Comparison of ENCODE assay signal across 11 mouse cellular contexts in genomic region chr13:28787331-28787643, GRCm38 (mm10).
DNase-seq lines count a peak whose midpoint lies in the region; ATAC-seq lines count a peak whose summit lies in the region.
"Had no signal": no experiment of that assay in that cellular context is flagged by ENCODE, and none has a peak within 500 bp of the region (broad histone marks: within the 10 kb centered on the region; RNA-seq: fewer than 3 reads in every experiment).

No protein-coding gene starts in this region.

- no peak for ATAC-seq in kidney, embryonic 14.5 days (ENCODE audit: low FRiP score, low TSS enrichment)
- ATAC-seq in embryonic facial prominence, embryonic 13.5 days (ENCODE audit: insufficient number of reproducible peaks, insufficient read depth, low FRiP score, low TSS enrichment, low read depth) = no peak
- no peak for ATAC-seq in hindbrain, embryonic 13.5 days (ENCODE audit: low FRiP score)
- no peak for ATAC-seq in midbrain, embryonic 13.5 days
- ATAC-seq: Patski had no signal

- H3K4me3 ChIP-seq in kidney, embryonic 14.5 days (ENCODE audit: low read length) = no peak overlapping the region
- no peak overlapping the region for H3K4me3 ChIP-seq in embryonic facial prominence, embryonic 13.5 days
- no peak overlapping the region for H3K4me3 ChIP-seq in hindbrain, embryonic 13.5 days
- H3K4me3 ChIP-seq in midbrain, embryonic 13.5 days (replicated peaks) = no peak overlapping the region
- no peak overlapping the region for H3K4me3 ChIP-seq in heart, embryonic 10.5 days

- H3K36me3 ChIP-seq in kidney, embryonic 14.5 days (ENCODE audit: control insufficient read depth, insufficient read depth, low read length) = no peaks in the 10 kb centered on the region
- H3K36me3 ChIP-seq in embryonic facial prominence, embryonic 13.5 days = no peaks in the 10 kb centered on the region
- H3K36me3 ChIP-seq in hindbrain, embryonic 13.5 days = no peaks in the 10 kb centered on the region
- H3K36me3 ChIP-seq in midbrain, embryonic 13.5 days = no peaks in the 10 kb centered on the region
- no peaks in the 10 kb centered on the region for H3K36me3 ChIP-seq in heart, embryonic 10.5 days

- H3K9me3 ChIP-seq in kidney, embryonic 14.5 days (ENCODE audit: control insufficient read depth, low read length) = no peaks in the 10 kb centered on the region
- no peaks in the 10 kb centered on the region for H3K9me3 ChIP-seq in embryonic facial prominence, embryonic 13.5 days
- no peaks in the 10 kb centered on the region for H3K9me3 ChIP-seq in hindbrain, embryonic 13.5 days
- no peaks in the 10 kb centered on the region for H3K9me3 ChIP-seq in midbrain, embryonic 13.5 days
- no peaks in the 10 kb centered on the region for H3K9me3 ChIP-seq in heart, embryonic 10.5 days

- H3K4me1 ChIP-seq in kidney, embryonic 14.5 days (ENCODE audit: control insufficient read depth, insufficient read depth, low read length) = peaks cover 16% of the 10 kb centered on the region
- peaks cover 48% of the 10 kb centered on the region for H3K4me1 ChIP-seq in embryonic facial prominence, embryonic 13.5 days
- H3K4me1 ChIP-seq in hindbrain, embryonic 13.5 days (replicated peaks) = peaks cover 45% of the 10 kb centered on the region
- peaks cover 64% of the 10 kb centered on the region for H3K4me1 ChIP-seq in midbrain, embryonic 13.5 days (replicated peaks)
- peaks cover 4% of the 10 kb centered on the region for H3K4me1 ChIP-seq in heart, embryonic 10.5 days

- H3K9ac ChIP-seq in kidney, embryonic 14.5 days (ENCODE audit: low read depth, low read length) = no peak overlapping the region
- H3K9ac ChIP-seq in embryonic facial prominence, embryonic 13.5 days = no peak overlapping the region
- H3K9ac ChIP-seq in hindbrain, embryonic 13.5 days = no peak overlapping the region
- H3K9ac ChIP-seq in midbrain, embryonic 13.5 days (replicated peaks) = no peak overlapping the region

- H3K4me2 ChIP-seq in kidney, embryonic 14.5 days (replicated peaks; ENCODE audit: low read depth, low read length) = peak overlapping the region; percentile 12; the same call in 1 of the 2 replicates
- H3K4me2 ChIP-seq in embryonic facial prominence, embryonic 13.5 days = no peak overlapping the region
- no peak overlapping the region for H3K4me2 ChIP-seq in hindbrain, embryonic 13.5 days
- peak overlapping the region; percentile 26 for H3K4me2 ChIP-seq in midbrain, embryonic 13.5 days (replicated peaks)
- H3K4me2 ChIP-seq: heart, embryonic 11.5 days had no signal

- 20% methylated on average over 3 of the region's 3 CpGs for WGBS in kidney, embryonic 14.5 days
- WGBS in embryonic facial prominence, embryonic 13.5 days = 26% methylated on average over 3 of the region's 3 CpGs
- 32% methylated on average over 3 of the region's 3 CpGs for WGBS in hindbrain, embryonic 13.5 days
- 22% methylated on average over 3 of the region's 3 CpGs for WGBS in midbrain, embryonic 13.5 days
- WGBS in heart, embryonic 10.5 days = 69% methylated on average over 3 of the region's 3 CpGs

- no peaks in the 10 kb centered on the region for H3K27me3 ChIP-seq in kidney, embryonic 14.5 days (ENCODE audit: control insufficient read depth, insufficient read depth, low read length)
- H3K27me3 ChIP-seq in embryonic facial prominence, embryonic 13.5 days = no peaks in the 10 kb centered on the region
- H3K27me3 ChIP-seq in hindbrain, embryonic 13.5 days = no peaks in the 10 kb centered on the region
- no peaks in the 10 kb centered on the region for H3K27me3 ChIP-seq in midbrain, embryonic 13.5 days
- H3K27me3 ChIP-seq in heart, embryonic 10.5 days (ENCODE audit: insufficient read depth, poor library complexity, severe bottlenecking) = no peaks in the 10 kb centered on the region
- H3K27me3 ChIP-seq: Patski had no signal

- peak overlapping the region; percentile 59; the same call in 1 of the 2 replicates for H3K27ac ChIP-seq in kidney, embryonic 14.5 days (ENCODE audit: low read depth, low read length)
- H3K27ac ChIP-seq in embryonic facial prominence, embryonic 13.5 days = peak overlapping the region; percentile 48
- H3K27ac ChIP-seq in hindbrain, embryonic 13.5 days = peak overlapping the region; percentile 78
- peak overlapping the region; percentile 71 for H3K27ac ChIP-seq in midbrain, embryonic 13.5 days
- H3K27ac ChIP-seq in heart, embryonic 10.5 days = no peak overlapping the region

- no peak for DNase-seq in kidney, adult 18-20 months
- DNase-seq in T-cell, adult 2 months (ENCODE audit: low spot score) = no peak
- no peak for DNase-seq in heart, embryonic 10.5 days (ENCODE audit: low spot score)
- no peak for DNase-seq in adrenal gland, postnatal 4 days (ENCODE audit: low spot score in 2 of 2)
- DNase-seq: retina, postnatal 1 day had no signal

Comparison
In these comparisons a context has a peak if more than half of its experiments do, and no peak if none do; other contexts are left out.
1. H3K4me2 ChIP-seq: peak in kidney, embryonic 14.5 days (single experiment) and midbrain, embryonic 13.5 days (single experiment); none in embryonic facial prominence, embryonic 13.5 days (single experiment) and hindbrain, embryonic 13.5 days (single experiment).